Mouse (Mus musculus) small intestine, adult 2 months (tissue): Measurements from ENCODE around the gene Fyn.

Experiments used
- CTCF ChIP-seq: fragments of 200-500 bp; IDR thresholded peaks from 2 replicates; pipeline ENCODE4 v1.5.1; 2012; ENCODE audit warnings: low read depth, mild to moderate bottlenecking, control low read depth, inconsistent platforms, low read length, moderate library complexity, mixed read lengths; ENCODE audit not compliant: insufficient replicate concordance, insufficient read length; ENCODE audit errors: extremely low read depth
- POLR2A ChIP-seq: fragments of 200-500 bp; IDR thresholded peaks from 2 replicates; pipeline ENCODE4 v1.6.1; 2012; ENCODE audit warnings: low read depth, mild to moderate bottlenecking, control low read depth, inconsistent platforms, low read length, moderate library complexity

DNA sequence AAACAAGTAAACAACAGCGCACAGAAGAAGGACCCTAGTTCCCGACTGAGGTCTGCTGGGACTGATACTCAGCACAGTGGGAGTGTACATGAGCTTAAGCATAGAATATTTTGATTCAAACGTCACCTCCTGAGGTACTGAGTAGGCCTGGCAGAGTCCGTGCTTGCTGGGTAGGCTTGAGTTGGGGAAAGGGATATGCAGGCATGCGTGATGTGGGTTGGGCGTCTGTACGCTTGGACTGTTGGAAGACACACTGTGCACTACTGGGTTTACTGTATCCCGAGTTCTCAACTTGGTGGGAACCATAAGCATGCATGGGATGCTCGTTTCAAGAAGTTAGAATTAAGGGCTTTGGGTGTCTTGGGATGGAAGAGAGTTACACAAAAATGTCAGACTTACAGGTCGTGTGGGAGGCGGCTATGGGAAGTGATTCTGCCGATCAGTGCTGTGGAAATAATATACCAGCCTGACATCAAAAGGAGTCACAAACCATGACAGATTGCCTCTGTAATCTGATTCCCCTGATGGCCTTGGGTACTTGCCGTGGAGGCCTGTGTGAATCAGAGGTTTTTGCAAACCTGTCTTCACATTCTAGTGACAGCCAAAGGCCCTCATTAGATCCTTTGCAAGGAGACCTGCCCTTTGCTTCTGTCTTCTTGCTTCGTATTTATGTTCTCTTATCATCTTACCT is 61.6 kb downstream of the Fyn start:
- no peak for TF ChIP-seq CTCF
- TF ChIP-seq POLR2A, result no peak
